Mouse (Mus musculus) stomach, postnatal 0 days (tissue): ENCODE data around the gene Ikzf4. TPM values are rescaled to one million over a fixed set of nuclear protein-coding genes. Genes with fewer than 3 reads are reported as not detected.

Source experiments
- ATAC-seq: fragments of 200-750 bp; cut with Nextera tagmentation; 2 replicates; pipeline ENCODE4 v1.8.0; 2017; ENCODE audit not compliant: low FRiP score, low TSS enrichment
- DNase-seq: peaks from one replicate; pipeline ENCODE4 v3.0.0-alpha.2; 2016; ENCODE audit warnings: low spot score
- H3K27ac ChIP-seq: fragments of 300-500 bp; sonication (generic); replicated peaks from 2 replicates; pipeline ENCODE4 v1.5.1; 2014; ENCODE audit warnings: mild to moderate bottlenecking, control low read depth
- H3K27me3 ChIP-seq: fragments of 300-500 bp; sonication (generic); 2 replicates; pipeline ENCODE4 v1.6.1; 2014; ENCODE audit warnings: low read length; ENCODE audit not compliant: control insufficient read depth, insufficient read depth
- H3K36me3 ChIP-seq: fragments of 300-500 bp; sonication (generic); 2 replicates; pipeline ENCODE4 v1.6.1; 2014; ENCODE audit warnings: low read length, mixed read lengths; ENCODE audit not compliant: control insufficient read depth, insufficient read depth
- H3K4me1 ChIP-seq: fragments of 300-500 bp; sonication (generic); replicated peaks from 2 replicates; pipeline ENCODE4 v1.6.1; 2014; ENCODE audit warnings: antibody characterized with exemption; ENCODE audit not compliant: control insufficient read depth, insufficient read depth
- H3K4me2 ChIP-seq: fragments of 300-500 bp; sonication (generic); replicated peaks from 2 replicates; pipeline ENCODE4 v1.6.1; 2014; ENCODE audit warnings: low read depth, mild to moderate bottlenecking, control low read depth, moderate library complexity
- H3K4me3 ChIP-seq: fragments of 300-500 bp; sonication (generic); 2 replicates; pipeline ENCODE4 v1.5.1; 2014; ENCODE audit warnings: low read depth, low read length, control low read depth
- H3K9ac ChIP-seq: fragments of 300-500 bp; sonication (generic); 2 replicates; pipeline ENCODE4 v1.6.1; 2014; ENCODE audit warnings: mild to moderate bottlenecking, low read length, control low read depth, mixed read lengths
- H3K9me3 ChIP-seq: fragments of 300-500 bp; sonication (generic); 2 replicates; pipeline ENCODE4 v1.6.1; 2016; ENCODE audit warnings: low read length; ENCODE audit not compliant: control insufficient read depth
- CTCF ChIP-seq: IDR thresholded peaks from 2 replicates; pipeline ENCODE4 v1.5.1; 2016; ENCODE audit warnings: antibody characterized with exemption, low read depth, mild to moderate bottlenecking, moderate library complexity
- EP300 ChIP-seq: optimal IDR thresholded peaks from 2 replicates; pipeline ENCODE3; 2016; ENCODE audit warnings: antibody characterized with exemption
- WGBS: fragments of 180-500 bp; shearing (Covaris S2); extraction: QIAGEN DNeasy Blood & Tissue Kit; methylation state at CpG from one replicate; pipeline ENCODE4 v1.1.7; 2014; 5-methylcytosine and 5-hydroxymethylcytosine counted together
- polyA plus RNA-seq: library from polyadenylated mRNA; unstranded; fragments of >200 nt; fragmentation: Nextera tagmentation; extraction: Ambion mirVana; gene quantifications from 2 replicates; pipeline ENCODE4 v1.2.1, GENCODE M21; 2015

Ikzf4 gene
- polyA plus RNA-seq, 1 experiment from 2014 or later, result 1.7 TPM

DNA sequence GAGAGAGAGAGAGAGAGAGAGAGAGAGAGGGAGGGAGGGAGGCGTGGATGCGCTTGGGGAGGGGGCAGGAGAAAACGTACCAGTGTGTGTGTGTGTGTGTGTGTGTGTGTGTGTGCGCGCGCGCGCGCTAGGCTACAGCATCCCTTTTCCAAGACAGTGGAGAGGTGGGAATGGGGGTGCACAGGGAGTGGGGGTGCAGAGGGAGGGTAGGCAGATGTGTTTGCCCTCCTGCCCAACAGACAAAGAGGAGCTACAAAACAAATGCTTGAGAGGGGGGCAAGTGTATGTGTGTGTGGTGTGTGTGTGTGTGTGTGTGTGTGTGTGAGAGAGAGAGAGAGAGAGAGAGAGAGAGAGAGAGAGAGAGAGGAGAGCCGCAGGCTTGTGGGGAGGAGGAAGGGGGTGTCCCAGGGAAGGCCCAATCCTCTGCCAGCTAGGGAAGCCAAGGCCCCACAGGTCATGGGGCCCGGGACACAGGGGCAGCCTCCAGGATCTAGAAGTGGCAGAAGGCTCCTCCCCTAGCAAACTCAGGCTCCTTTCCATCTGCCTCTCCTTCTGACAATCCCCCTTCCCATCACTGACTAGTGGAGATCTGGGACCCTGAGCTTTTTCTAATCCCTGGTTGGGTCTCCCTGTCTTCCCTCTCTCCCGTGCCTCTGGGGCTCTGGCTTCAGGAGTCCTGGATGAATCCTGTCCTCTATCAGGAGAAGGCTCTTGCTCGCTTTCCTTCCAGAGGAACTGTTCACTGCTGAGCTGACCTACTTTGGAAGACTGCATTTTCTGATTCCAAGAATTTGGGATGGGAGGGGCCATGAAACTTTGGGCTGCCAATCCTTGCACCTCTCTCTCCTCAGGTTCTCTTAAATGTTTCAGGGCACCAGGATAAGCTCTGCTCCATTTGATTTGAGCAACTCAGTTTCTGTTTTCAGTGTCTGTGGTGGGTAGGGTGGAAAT is 623 bp upstream of the Ikzf4 start:
- WGBS, result 6% methylated on average over 8 of the region's 13 CpGs
- peak overlapping the region; percentile 43 for H3K4me3 ChIP-seq
- H3K9me3 ChIP-seq, result no peaks in the 10 kb centered on the region
- H3K4me1 ChIP-seq, result peaks cover 4% of the 10 kb centered on the region; the same call in 1 of the 2 replicates
- no peaks in the 10 kb centered on the region for H3K27me3 ChIP-seq
- H3K9ac ChIP-seq, result 0 out of 2 replicates have a peak overlapping the region, but pooled peaks have one; percentile 43
- no peak for TF ChIP-seq CTCF
- TF ChIP-seq EP300, result no peak
- ATAC-seq (peak; percentile 74), DNase-seq (peak; percentile 63)
- H3K27ac ChIP-seq, result peak overlapping the region; percentile 77
- peak overlapping the region; percentile 65 for H3K4me2 ChIP-seq
- no peaks in the 10 kb centered on the region for H3K36me3 ChIP-seq

DNA sequence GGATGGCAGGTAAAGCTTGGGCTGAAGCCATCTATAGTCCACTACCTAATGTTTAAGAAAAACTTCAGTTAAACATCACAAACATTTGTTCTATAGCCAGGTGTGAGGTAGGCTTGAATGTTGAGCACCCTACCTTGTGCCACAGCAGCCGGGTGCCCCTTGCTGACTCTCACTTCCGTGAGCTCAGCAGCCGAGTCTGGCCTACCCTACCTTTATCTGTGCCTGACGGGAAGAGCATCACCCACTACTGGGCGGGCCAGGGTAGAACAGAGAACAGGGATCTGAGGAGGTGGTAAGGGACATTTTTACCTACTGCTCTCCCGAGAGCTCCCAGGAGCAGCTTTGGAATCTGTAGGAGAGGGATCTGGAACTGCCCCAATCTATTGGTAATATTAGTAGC is 3.0 kb downstream of the Ikzf4 start:
- peaks cover 2% of the 10 kb centered on the region; the same call in 1 of the 2 replicates for H3K36me3 ChIP-seq
- H3K4me2 ChIP-seq, result no peak overlapping the region
- WGBS, result 90% methylated on average over 6 of the region's 6 CpGs
- DNase-seq (no peak), ATAC-seq (no peak)
- TF ChIP-seq EP300 (no peak), CTCF (no peak)
- H3K27ac ChIP-seq, result no peak overlapping the region
- no peak overlapping the region for H3K9ac ChIP-seq
- no peak overlapping the region for H3K4me3 ChIP-seq
- no peaks in the 10 kb centered on the region for H3K27me3 ChIP-seq
- H3K4me1 ChIP-seq, result peaks cover 4% of the 10 kb centered on the region; the same call in 1 of the 2 replicates
- H3K9me3 ChIP-seq, result no peaks in the 10 kb centered on the region

DNA sequence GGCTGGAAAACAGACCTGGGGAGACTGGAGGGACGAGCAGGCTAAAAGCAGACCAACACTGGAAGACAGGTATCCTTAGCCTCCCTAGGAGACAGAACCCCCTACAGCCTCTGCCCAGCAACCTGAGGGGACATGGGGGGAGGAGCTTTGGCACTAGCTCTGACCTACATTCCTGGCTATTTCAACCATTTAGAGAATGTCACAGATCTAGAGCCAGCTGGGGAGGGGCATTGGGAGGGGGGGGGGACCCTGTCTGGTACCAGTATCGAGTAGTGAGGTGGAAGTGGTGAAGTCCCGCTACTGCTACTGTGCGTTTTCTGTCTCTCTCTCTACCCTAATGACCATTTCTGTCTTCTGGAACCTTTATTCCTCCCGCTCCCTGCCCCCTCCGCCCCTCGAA is 3.9 kb downstream of the Ikzf4 start:
- TF ChIP-seq CTCF (no peak), EP300 (no peak)
- Histone ChIP-seq H3K4me2 (no peak overlapping the region), H3K27ac (no peak overlapping the region), H3K36me3 (peaks cover 2% of the 10 kb centered on the region; the same call in 1 of the 2 replicates), H3K27me3 (no peaks in the 10 kb centered on the region), H3K4me3 (no peak overlapping the region), H3K9me3 (no peaks in the 10 kb centered on the region), H3K4me1 (peaks cover 4% of the 10 kb centered on the region; the same call in 1 of the 2 replicates), H3K9ac (no peak overlapping the region)
- 78% methylated on average over 7 of the region's 7 CpGs for WGBS
- ATAC-seq, result no peak
- DNase-seq, result no peak

DNA sequence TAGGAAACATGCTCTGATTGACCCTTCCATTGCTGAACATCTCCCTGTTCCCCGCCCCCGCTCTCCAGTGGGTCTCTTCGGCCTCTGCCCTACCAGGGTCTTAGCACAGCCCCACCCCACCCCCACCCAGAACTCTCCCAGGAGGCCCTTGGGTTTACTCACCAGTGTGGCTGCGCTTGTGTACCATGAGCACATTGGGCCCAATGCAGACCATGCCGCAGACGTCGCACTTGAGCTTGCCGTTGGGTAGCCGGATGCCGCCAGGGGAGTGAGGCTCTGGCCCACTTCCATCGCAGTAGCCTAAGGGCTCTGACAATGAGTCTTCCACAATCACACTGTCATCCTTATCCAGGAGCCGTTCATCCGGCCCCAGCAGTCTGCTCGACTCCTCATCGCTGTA is 4.9 kb downstream of the Ikzf4 start:
- no peaks in the 10 kb centered on the region; the same call in 1 of the 2 replicates for H3K4me1 ChIP-seq

DNA sequence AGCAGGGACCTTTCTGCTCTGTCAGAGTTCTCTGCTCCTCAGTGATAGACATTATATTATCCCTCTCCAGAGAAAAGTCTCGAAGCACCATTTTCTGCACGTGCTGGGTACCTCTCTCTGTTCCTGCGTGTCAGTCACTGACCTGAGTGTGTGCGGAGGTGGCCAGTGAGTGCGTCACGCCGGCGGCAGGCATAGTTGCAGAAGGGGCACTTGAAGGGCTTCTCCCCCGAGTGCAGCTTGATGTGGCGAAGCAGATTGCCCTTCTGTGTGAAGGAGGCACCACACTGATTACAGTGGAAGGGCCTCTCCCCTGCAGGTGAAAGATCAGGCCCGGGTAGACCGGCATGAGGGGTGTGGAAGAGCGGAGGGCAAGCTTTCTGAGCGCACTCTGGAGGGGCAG is 5.8 kb downstream of the Ikzf4 start:
- Histone ChIP-seq H3K36me3 (peaks cover 2% of the 10 kb centered on the region), H3K9ac (no peak overlapping the region), H3K27ac (no peak overlapping the region), H3K27me3 (no peaks in the 10 kb centered on the region), H3K4me3 (no peak overlapping the region), H3K9me3 (no peaks in the 10 kb centered on the region), H3K4me1 (no peaks in the 10 kb centered on the region; the same call in 1 of the 2 replicates), H3K4me2 (no peak overlapping the region)
- 88% methylated on average over 14 of the region's 14 CpGs for WGBS
- ATAC-seq (no peak), DNase-seq (no peak)
- TF ChIP-seq CTCF, result no peak
- TF ChIP-seq EP300, result no peak

More for the DNA sequence above, 4.9 kb downstream of the Ikzf4 start:
- TF ChIP-seq CTCF (no peak), EP300 (no peak)
- Histone ChIP-seq H3K27me3 (no peaks in the 10 kb centered on the region), H3K27ac (no peak overlapping the region), H3K4me2 (no peak overlapping the region), H3K4me3 (no peak overlapping the region), H3K9ac (no peak overlapping the region), H3K36me3 (peaks cover 2% of the 10 kb centered on the region; the same call in 1 of the 2 replicates), H3K9me3 (no peaks in the 10 kb centered on the region)
- DNase-seq, result no peak
- no peak for ATAC-seq
- 96% methylated on average over 15 of the region's 15 CpGs for WGBS

DNA sequence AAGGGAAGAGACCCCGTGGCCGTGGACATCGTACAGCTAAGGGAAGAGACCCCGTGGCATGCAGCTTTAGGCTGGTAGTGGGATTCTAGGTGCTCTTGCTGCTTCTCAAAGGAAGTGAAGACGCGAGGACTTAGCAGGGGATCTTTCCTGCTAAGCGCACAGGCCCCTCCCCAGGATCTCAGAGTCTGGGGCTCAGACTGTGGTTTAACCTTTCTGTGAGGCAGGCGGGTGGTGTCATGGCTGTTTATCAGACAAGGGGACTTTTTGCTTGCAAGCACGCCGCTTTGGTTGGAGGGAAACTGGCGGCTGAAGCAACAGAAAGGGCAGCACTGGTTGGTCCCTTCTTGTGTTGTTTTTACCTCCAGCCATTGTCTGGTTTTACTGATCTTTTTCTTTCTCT is 8.8 kb downstream of the Ikzf4 start:
- Histone ChIP-seq H3K4me2 (no peak overlapping the region), H3K27ac (no peak overlapping the region), H3K36me3 (peaks cover 6% of the 10 kb centered on the region), H3K9me3 (no peaks in the 10 kb centered on the region), H3K27me3 (no peaks in the 10 kb centered on the region), H3K9ac (no peak overlapping the region), H3K4me1 (no peaks in the 10 kb centered on the region), H3K4me3 (no peak overlapping the region)
- ATAC-seq, result no peak
- TF ChIP-seq CTCF (no peak), EP300 (no peak)
- 36% methylated on average over 11 of the region's 11 CpGs for WGBS
- DNase-seq, result no peak
